Mouse (Mus musculus): ENCODE results near the gene Foxj2.

DNA sequence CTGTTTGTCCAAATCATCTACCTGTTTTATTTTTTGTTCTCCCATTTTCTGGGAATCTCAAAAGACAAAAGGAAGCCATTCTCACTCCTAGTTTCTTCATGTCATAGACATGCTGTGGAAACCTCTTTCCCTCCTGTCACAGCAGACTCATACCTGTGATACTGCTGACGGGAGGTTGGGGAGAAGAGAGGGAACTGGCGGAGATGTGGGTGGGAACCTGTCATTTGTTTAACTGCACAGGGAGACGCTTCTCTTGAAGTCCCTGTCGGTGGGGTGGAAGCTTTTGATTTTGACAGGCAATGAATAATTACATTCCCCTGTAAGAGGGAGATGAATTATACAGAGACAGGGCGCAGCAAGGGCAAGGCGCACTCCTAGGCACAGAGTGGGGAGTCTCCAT, 24.0 kb downstream of the Foxj2 start:
- TF ChIP-seq EP300 (IDR thresholded peaks at IDR 0.05; ENCODE audit: low read depth) (no peak), CTCF (IDR thresholded peaks at IDR 0.05; ENCODE audit: low read depth) (no peak)
